Mouse (Mus musculus): Measurements from ENCODE around the gene Taf15. TPM values are rescaled to one million over a fixed set of nuclear protein-coding genes. Genes with fewer than 3 reads are reported as not detected.
"Not testable (repeated sequence)": the region's sequence is repeated elsewhere in the genome, so short reads cannot be mapped to it uniquely, and the experiment has no call there.

Gene Taf15
- total RNA-seq, 2 experiments from 2014 or later, result 50.6 to 59.5 TPM

DNA sequence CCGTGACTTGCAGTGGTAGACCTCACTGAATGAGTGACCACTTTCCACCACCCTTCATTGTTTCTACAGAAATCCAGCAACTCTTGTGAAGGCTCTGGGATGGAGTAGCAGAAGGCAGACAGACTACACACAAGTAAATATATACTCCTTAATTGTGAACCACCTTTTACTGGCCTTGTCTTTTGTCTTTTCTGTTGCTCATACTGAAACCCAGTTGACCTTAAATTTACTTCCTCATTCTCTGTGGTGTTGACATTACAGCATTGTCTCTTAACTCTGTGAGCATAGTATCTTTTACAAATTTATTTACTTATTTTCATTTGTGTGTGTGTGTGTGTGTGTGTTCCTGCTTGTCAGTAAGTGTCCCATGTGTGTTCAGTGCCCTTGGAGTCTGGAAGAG lies 60.3 kb downstream of the Taf15 start:
- no peak for ATAC-seq (replicated peaks; ENCODE audit: low FRiP score, poor library complexity, severe bottlenecking)

DNA sequence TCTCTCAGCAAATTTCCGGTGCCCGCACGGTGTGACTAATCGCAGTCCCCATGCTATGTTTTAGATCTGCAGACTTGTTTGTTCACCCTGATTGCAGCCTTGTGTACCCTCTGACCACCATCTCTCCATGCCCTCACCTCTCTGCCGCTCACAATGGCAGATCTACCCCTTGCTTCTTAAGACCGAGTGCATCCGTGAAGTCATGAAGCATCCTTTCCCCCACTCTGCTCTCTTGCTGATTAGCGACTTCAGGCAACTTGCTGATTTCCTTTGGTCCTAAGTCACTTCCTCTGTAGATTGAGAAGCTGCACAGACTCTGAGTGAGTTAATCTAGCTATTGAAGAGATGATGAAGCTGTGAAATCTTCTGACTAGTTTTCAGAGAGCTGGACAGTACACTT lies 61.3 kb downstream of the Taf15 start:
- ATAC-seq (replicated peaks; ENCODE audit: low FRiP score, poor library complexity, severe bottlenecking), result no peak

DNA sequence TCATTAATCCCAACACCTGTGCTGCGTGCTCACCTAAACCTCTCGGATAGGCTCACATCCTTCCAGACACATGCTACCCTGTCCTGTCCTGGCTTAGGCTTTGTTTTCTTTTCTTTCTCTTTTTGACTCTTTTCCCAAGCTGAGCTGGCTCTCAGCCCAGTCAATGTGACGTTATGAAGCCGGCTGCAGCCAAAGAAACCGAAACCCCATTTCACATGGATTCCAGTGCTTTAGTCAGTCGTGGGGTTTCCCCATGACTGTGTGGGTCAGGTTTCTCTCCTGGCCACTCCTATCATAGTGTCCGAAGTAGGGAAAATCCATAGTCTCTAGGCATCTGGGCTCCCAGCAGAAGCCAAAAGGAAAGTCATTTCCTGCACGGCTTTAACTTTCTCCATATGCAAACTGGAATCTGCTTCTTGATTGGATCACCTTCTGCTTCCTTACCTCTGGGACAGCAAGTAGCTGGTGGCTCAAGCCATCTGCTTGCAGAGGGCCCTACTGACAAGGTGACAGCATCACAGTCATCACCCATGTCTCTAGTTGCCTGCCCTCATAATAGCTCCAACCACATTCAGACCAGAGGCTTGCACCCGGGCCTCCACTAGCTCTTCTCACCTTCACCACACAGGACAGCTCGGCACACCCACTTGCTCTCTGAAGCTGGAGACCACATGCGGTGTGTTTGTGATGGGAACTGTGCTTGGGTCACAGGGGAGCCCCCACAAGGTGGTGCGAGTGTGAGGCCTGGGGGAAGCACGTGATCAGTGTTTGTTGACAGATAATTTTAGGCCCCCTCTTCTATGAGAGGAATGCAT lies 61.9 kb downstream of the Taf15 start:
- no peak for ATAC-seq (replicated peaks; ENCODE audit: low FRiP score, poor library complexity, severe bottlenecking)

GRCm38 (mm10) chr11:83536831-83537230 lies 63.9 kb downstream of the Taf15 start:
- no peak for ATAC-seq (replicated peaks; ENCODE audit: low FRiP score, poor library complexity, severe bottlenecking)

DNA sequence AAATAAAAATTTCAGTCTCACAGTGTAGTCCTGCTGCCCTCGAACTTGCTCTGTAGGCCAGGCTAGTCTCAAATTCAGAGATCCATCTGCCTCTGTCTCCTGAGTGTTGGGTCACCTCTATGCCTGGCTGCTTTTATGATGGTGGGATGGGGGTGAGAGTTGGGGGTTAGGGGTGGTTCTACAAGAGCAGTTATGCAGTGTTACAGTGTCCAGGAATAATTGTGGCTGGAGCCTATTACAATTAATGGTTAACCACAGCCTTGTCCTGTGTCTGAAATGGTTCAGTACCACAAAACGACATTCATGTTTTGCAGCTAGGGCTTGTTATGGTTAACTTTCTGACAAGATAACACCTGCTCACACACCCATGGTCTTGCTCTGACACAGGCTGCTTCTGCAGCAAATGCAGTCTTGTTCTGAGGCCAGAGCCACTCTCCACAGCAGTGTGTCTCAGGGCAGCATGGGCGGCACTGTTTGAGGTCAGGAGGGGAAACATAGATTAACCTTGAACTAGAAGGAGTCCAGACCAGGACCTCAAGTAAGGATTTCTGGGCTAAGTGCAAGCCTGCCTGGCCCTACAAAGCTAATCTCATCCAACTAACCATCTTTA lies 65.9 kb downstream of the Taf15 start:
- no peak for ATAC-seq (replicated peaks; ENCODE audit: low FRiP score, poor library complexity, severe bottlenecking)

DNA sequence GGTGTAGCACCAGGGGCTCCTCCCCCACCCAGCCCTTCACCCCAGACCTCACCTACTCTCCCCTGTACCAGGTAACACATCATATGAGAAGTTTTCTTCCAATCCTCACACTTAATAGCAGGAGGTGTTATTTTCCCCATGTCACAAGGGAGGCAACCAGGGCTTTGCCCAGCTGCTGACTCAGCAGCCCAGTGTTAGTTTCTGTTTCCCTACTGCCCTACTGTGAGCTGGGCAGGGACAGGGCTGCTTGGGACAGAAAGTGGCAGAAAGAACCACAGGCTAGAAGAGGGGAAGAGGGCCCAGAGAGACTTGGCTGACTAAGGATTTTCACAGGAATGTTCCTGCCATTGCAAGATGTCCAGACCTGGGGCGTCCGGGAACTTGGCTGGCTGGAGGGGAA lies 68.0 kb downstream of the Taf15 start:
- no peak for ATAC-seq (replicated peaks; ENCODE audit: low FRiP score, poor library complexity, severe bottlenecking)

- no peak for ATAC-seq (replicated peaks; ENCODE audit: low FRiP score, poor library complexity, severe bottlenecking)
Measured at GRCm38 (mm10) chr11:83541415-83541814, 68.5 kb downstream of the Taf15 start.

- ATAC-seq (replicated peaks; ENCODE audit: low FRiP score, poor library complexity, severe bottlenecking), result no peak
Measured at GRCm38 (mm10) chr11:83544214-83544613, 71.3 kb downstream of the Taf15 start.

DNA sequence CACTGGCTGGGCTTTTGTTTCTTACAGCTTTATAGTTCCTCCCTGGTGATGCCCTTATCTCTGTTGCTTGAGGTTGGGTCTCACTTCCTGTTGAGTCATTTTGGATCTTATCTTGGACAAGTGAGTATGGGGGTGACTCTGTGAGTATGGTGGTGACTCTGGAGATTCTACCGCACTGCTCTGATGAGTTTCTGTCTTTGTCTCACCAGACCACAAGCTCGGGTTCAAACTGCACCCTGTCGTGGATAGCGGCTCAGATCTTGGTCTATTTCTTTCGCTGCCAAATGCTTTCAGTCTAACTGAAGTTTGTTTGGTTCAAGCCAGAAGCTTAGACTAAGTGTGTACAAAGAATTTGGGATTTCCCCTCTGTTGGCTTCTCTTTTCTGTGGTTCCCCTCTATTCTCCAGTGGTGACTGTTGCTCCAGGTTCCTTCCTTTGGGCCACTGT lies 77.3 kb downstream of the Taf15 start:
- no peak for ATAC-seq (replicated peaks; ENCODE audit: low FRiP score, poor library complexity, severe bottlenecking)

GRCm38 (mm10) chr11:83551037-83551436 lies 78.2 kb downstream of the Taf15 start:
- not testable (repeated sequence) for ATAC-seq (replicated peaks; ENCODE audit: low FRiP score, poor library complexity, severe bottlenecking)

DNA sequence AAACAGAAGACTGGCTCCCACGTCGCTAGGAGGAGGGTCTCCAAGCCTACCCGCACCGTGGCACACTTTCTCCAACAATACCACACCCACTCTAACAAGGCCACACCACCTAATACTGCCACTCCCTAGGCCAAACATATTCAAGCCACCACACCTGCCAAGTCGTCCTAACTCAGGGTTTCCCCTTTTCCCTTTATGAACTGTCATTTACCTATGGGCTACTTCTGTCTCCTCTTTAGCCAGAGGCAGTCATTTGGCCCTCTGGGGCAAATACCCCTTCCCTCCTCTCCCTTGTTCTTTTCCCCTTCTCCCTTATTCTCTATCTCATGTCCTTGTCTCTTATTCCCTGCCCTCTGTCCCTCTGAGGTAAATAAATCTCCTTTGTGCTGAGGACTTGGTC lies 78.8 kb downstream of the Taf15 start:
- no peak for ATAC-seq (replicated peaks; ENCODE audit: low FRiP score, poor library complexity, severe bottlenecking)

Other genes starting within 250 kb of the Taf15 start
- gene Slfn14, start 186.4 kb upstream of the Taf15 start, total RNA-seq (2015; ENCODE audit: low replicate concordance), result 86.4 and 88.3 TPM in 2 replicates
- 93.6 and 106 TPM in 2 replicates for gene Slfn14, start 186.4 kb upstream of the Taf15 start, total RNA-seq (2017; ENCODE audit: low replicate concordance)
- 42.3 and 43.6 TPM in 2 replicates for gene Ap2b1, start 174.1 kb upstream of the Taf15 start, total RNA-seq (2015; ENCODE audit: low replicate concordance)
- 49.8 and 49.9 TPM in 2 replicates for gene Ap2b1, start 174.1 kb upstream of the Taf15 start, total RNA-seq (2017; ENCODE audit: low replicate concordance)
- 1.1 and 2.5 TPM in 2 replicates for gene Pex12, start 170.5 kb upstream of the Taf15 start, total RNA-seq (2015; ENCODE audit: low replicate concordance)
- 2.2 TPM in 1 of 2 replicates, not detected in the other for gene Pex12, start 170.5 kb upstream of the Taf15 start, total RNA-seq (2017; ENCODE audit: low replicate concordance)
- not detected in 2 replicates for gene Rasl10b, start 63.9 kb upstream of the Taf15 start, total RNA-seq (2015; ENCODE audit: low replicate concordance)
- 0.23 TPM in 1 of 2 replicates, not detected in the other for gene Rasl10b, start 63.9 kb upstream of the Taf15 start, total RNA-seq (2017; ENCODE audit: low replicate concordance)
- gene Gas2l2, start 43.6 kb upstream of the Taf15 start, total RNA-seq (2015; ENCODE audit: low replicate concordance), result not detected in 2 replicates
- not detected in 2 replicates for gene Gas2l2, start 43.6 kb upstream of the Taf15 start, total RNA-seq (2017; ENCODE audit: low replicate concordance)
- gene 1700020L24Rik, start 35.4 kb upstream of the Taf15 start, total RNA-seq (2015; ENCODE audit: low replicate concordance), result 12.3 TPM in 1 of 2 replicates, not detected in the other
- 4.0 and 4.7 TPM in 2 replicates for gene 1700020L24Rik, start 35.4 kb upstream of the Taf15 start, total RNA-seq (2017; ENCODE audit: low replicate concordance)
- gene Mmp28, start 10.0 kb upstream of the Taf15 start, total RNA-seq (2015; ENCODE audit: low replicate concordance), result not detected in 2 replicates
- gene Mmp28, start 10.0 kb upstream of the Taf15 start, total RNA-seq (2017; ENCODE audit: low replicate concordance), result 1.7 TPM in 1 of 2 replicates, not detected in the other
- gene Heatr9, start 49.1 kb downstream of the Taf15 start, total RNA-seq (2015; ENCODE audit: low replicate concordance), result not detected in 2 replicates
- gene Heatr9, start 49.1 kb downstream of the Taf15 start, total RNA-seq (2017; ENCODE audit: low replicate concordance), result 0.26 TPM in 1 of 2 replicates, not detected in the other
- gene Ccl5, start 57.4 kb downstream of the Taf15 start, total RNA-seq (2015; ENCODE audit: low replicate concordance), result 11.5 and 25.6 TPM in 2 replicates
- gene Ccl5, start 57.4 kb downstream of the Taf15 start, total RNA-seq (2017; ENCODE audit: low replicate concordance), result 4.6 TPM in 1 of 2 replicates, not detected in the other
- gene Ccl9, start 105.5 kb downstream of the Taf15 start, total RNA-seq (2015; ENCODE audit: low replicate concordance), result 28.1 and 34.2 TPM in 2 replicates
- gene Ccl9, start 105.5 kb downstream of the Taf15 start, total RNA-seq (2017; ENCODE audit: low replicate concordance), result 7.1 and 35.4 TPM in 2 replicates
- 55.5 and 74.2 TPM in 2 replicates for gene Ccl6, start 120.0 kb downstream of the Taf15 start, total RNA-seq (2015; ENCODE audit: low replicate concordance)
- gene Ccl6, start 120.0 kb downstream of the Taf15 start, total RNA-seq (2017; ENCODE audit: low replicate concordance), result 24.0 and 25.2 TPM in 2 replicates
- not detected in 2 replicates for gene Rpl9-ps1, start 172.5 kb downstream of the Taf15 start, total RNA-seq (2015; ENCODE audit: low replicate concordance)
- not detected in 2 replicates for gene Rpl9-ps1, start 172.5 kb downstream of the Taf15 start, total RNA-seq (2017; ENCODE audit: low replicate concordance)
- 34.6 and 35.2 TPM in 2 replicates for gene Ccl3, start 176.3 kb downstream of the Taf15 start, total RNA-seq (2015; ENCODE audit: low replicate concordance)
- 16.3 and 19.1 TPM in 2 replicates for gene Ccl3, start 176.3 kb downstream of the Taf15 start, total RNA-seq (2017; ENCODE audit: low replicate concordance)
- gene Ccl4, start 189.5 kb downstream of the Taf15 start, total RNA-seq (2015; ENCODE audit: low replicate concordance), result 7.1 and 12.6 TPM in 2 replicates
- 0.51 and 17.1 TPM in 2 replicates for gene Ccl4, start 189.5 kb downstream of the Taf15 start, total RNA-seq (2017; ENCODE audit: low replicate concordance)
- 28.5 and 51.1 TPM in 2 replicates for gene Wfdc17, start 230.9 kb downstream of the Taf15 start, total RNA-seq (2015; ENCODE audit: low replicate concordance)
- gene Wfdc17, start 230.9 kb downstream of the Taf15 start, total RNA-seq (2017; ENCODE audit: low replicate concordance), result 15.7 TPM in 1 of 2 replicates, not detected in the other
- gene Wfdc18, start 235.9 kb downstream of the Taf15 start, total RNA-seq (2015; ENCODE audit: low replicate concordance), result not detected in 2 replicates
- not detected in 2 replicates for gene Wfdc18, start 235.9 kb downstream of the Taf15 start, total RNA-seq (2017; ENCODE audit: low replicate concordance)

Data from erythroid progenitor cell, adult 5-6 weeks (primary cell).